Mouse (Mus musculus): ENCODE data around the gene Tbcd. TPM values are rescaled to one million over a fixed set of nuclear protein-coding genes. Genes with fewer than 3 reads are reported as not detected.

Gene Tbcd
- total and polyA plus RNA-seq, 2 experiments from 2014 or later, result 57.1 to 102 TPM

DNA sequence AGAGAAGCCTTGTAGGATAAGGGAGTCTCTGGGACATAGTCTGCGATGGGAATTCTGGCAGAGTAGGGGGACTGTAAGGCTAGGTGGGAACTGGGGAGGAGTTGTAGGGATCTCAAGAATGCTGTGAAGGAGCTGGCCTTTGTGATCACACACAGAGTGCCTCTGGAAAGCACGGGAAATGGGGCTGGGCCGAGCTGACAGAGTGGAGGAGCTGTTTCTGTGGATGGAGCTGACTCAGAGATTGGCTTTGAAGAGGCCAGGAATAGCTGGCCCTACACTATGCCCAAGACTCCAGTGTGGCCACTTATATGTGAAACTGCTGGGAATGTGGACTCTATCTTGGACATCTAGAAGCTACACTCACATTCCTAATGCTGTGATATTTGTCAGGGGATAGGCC is 84.8 kb downstream of the Tbcd start:
- H3K4me3 ChIP-seq (ENCODE audit: low read length), result no peak overlapping the region
- ATAC-seq, result no peak

DNA sequence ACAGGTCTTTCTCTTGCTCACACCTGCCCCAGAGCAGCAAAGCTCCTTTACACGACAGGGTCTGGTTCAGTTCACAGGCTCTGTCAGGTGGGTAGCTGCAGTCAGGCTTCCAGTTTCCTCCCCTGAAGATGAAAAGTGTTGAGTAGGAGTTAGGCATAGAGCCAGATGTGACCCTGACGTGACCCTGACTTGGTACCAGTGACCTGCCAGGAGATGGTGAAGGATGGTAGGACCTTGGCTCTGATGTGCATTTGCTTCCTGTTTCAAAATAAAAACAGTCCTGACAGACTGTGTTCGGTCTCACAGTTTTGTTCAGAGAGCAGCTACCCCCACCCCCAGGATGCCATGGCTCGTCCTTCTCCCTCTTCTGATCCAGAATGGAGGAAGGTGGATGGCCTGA is 90.7 kb downstream of the Tbcd start:
- WGBS, result 87% methylated on average over 4 of the region's 4 CpGs
- TF ChIP-seq CTCF (IDR thresholded peaks at IDR 0.05; ENCODE audit: low read depth), result no peak
- Histone ChIP-seq H3K27me3 (ENCODE audit: insufficient read depth, low read length) (no peaks in the 10 kb centered on the region), H3K27ac (no peak overlapping the region), H3K9me3 (ENCODE audit: low read length) (no peaks in the 10 kb centered on the region), H3K36me3 (ENCODE audit: insufficient read depth, low read length) (no peaks in the 10 kb centered on the region), H3K4me1 (ENCODE audit: insufficient read depth, low read length) (no peaks in the 10 kb centered on the region), H3K9ac (replicated peaks; ENCODE audit: low read length) (no peak overlapping the region), H3K4me2 (ENCODE audit: low read depth, low read length) (no peak overlapping the region), H3K4me3 (ENCODE audit: low read length) (no peak overlapping the region)
- no peak for ATAC-seq
- no peak for DNase-seq (ENCODE audit: low spot score)

More for the DNA sequence above, 84.8 kb downstream of the Tbcd start:
- H3K36me3 ChIP-seq (ENCODE audit: insufficient read depth, low read length), result no peaks in the 10 kb centered on the region
- peaks cover 2% of the 10 kb centered on the region; the same call in 1 of the 2 replicates for H3K4me1 ChIP-seq (ENCODE audit: insufficient read depth, low read length)
- TF ChIP-seq CTCF (IDR thresholded peaks at IDR 0.05; ENCODE audit: low read depth), result no peak
- no peaks in the 10 kb centered on the region for H3K27me3 ChIP-seq (ENCODE audit: insufficient read depth, low read length)
- WGBS, result 58% methylated on average over 3 of the region's 3 CpGs
- H3K9ac ChIP-seq (replicated peaks; ENCODE audit: low read length), result no peak overlapping the region
- H3K4me2 ChIP-seq (ENCODE audit: low read depth, low read length), result no peak overlapping the region
- no peaks in the 10 kb centered on the region for H3K9me3 ChIP-seq (ENCODE audit: low read length)
- no peak for DNase-seq (ENCODE audit: low spot score)
- H3K27ac ChIP-seq, result no peak overlapping the region

- Histone ChIP-seq H3K4me1 (ENCODE audit: insufficient read depth, low read length) (no peaks in the 10 kb centered on the region), H3K4me2 (ENCODE audit: low read depth, low read length) (no peak overlapping the region), H3K4me3 (ENCODE audit: low read length) (no peak overlapping the region), H3K27ac (no peak overlapping the region), H3K36me3 (ENCODE audit: insufficient read depth, low read length) (no peaks in the 10 kb centered on the region), H3K9ac (replicated peaks; ENCODE audit: low read length) (no peak overlapping the region), H3K27me3 (ENCODE audit: insufficient read depth, low read length) (no peaks in the 10 kb centered on the region), H3K9me3 (ENCODE audit: low read length) (no peaks in the 10 kb centered on the region)
- ATAC-seq (no peak), DNase-seq (ENCODE audit: low spot score) (no peak)
- WGBS, result 83% methylated on average over 5 of the region's 5 CpGs
- TF ChIP-seq CTCF (IDR thresholded peaks at IDR 0.05; ENCODE audit: low read depth), result no peak
Observed at GRCm38 (mm10) chr11:121543287-121543856, 91.6 kb downstream of the Tbcd start.

DNA sequence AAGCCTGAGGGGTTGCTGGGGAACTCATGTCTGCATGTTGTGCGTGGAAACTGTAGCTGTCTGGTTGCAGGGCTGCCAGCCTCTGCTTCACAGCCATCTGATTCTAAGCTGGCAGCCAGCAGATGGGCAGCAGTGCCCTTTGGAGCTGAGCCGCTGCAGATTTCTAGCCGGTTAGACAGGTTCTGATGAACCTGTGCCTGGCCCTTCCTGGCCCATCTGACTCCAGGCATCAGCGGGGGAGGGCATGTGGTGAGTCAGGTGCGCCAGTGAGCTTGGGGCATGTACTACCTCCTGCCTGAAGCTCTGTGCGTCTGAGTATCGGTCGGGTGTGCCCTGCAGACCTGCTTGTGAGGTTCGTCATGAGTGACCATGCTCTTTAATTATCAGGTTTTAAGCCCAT is 92.2 kb downstream of the Tbcd start:
- Histone ChIP-seq H3K27me3 (ENCODE audit: insufficient read depth, low read length) (no peaks in the 10 kb centered on the region), H3K36me3 (ENCODE audit: insufficient read depth, low read length) (no peaks in the 10 kb centered on the region), H3K9me3 (ENCODE audit: low read length) (no peaks in the 10 kb centered on the region), H3K4me2 (ENCODE audit: low read depth, low read length) (no peak overlapping the region), H3K4me1 (ENCODE audit: insufficient read depth, low read length) (no peaks in the 10 kb centered on the region; the same call in 1 of the 2 replicates), H3K27ac (peak overlapping the region; percentile 26; the same call in 1 of the 2 replicates), H3K4me3 (ENCODE audit: low read length) (no peak overlapping the region), H3K9ac (replicated peaks; ENCODE audit: low read length) (no peak overlapping the region)
- WGBS, result 73% methylated on average over 9 of the region's 9 CpGs
- DNase-seq (ENCODE audit: low spot score) (peak; percentile 25), ATAC-seq (peak; percentile 35; the same call in 1 of the 2 replicates)
- TF ChIP-seq CTCF (IDR thresholded peaks at IDR 0.05; ENCODE audit: low read depth), result no peak

GRCm38 (mm10) chr11:121544755-121545397 is 93.1 kb downstream of the Tbcd start:
- H3K4me2 ChIP-seq (ENCODE audit: low read depth, low read length), result no peak overlapping the region
- no peak for ATAC-seq
- H3K9me3 ChIP-seq (ENCODE audit: low read length), result no peaks in the 10 kb centered on the region
- no peak overlapping the region for H3K27ac ChIP-seq
- no peak overlapping the region for H3K9ac ChIP-seq (replicated peaks; ENCODE audit: low read length)
- WGBS, result 86% methylated on average over 7 of the region's 7 CpGs
- no peaks in the 10 kb centered on the region for H3K27me3 ChIP-seq (ENCODE audit: insufficient read depth, low read length)
- H3K36me3 ChIP-seq (ENCODE audit: insufficient read depth, low read length), result no peaks in the 10 kb centered on the region
- H3K4me1 ChIP-seq (ENCODE audit: insufficient read depth, low read length), result peaks cover 9% of the 10 kb centered on the region; the same call in 1 of the 2 replicates
- no peak for DNase-seq (ENCODE audit: low spot score)
- no peak for TF ChIP-seq CTCF (IDR thresholded peaks at IDR 0.05; ENCODE audit: low read depth)
- H3K4me3 ChIP-seq (ENCODE audit: low read length), result no peak overlapping the region

- ATAC-seq (no peak), DNase-seq (ENCODE audit: low spot score) (no peak)
- no peaks in the 10 kb centered on the region for H3K9me3 ChIP-seq (ENCODE audit: low read length)
- H3K4me1 ChIP-seq (ENCODE audit: insufficient read depth, low read length), result peaks cover 16% of the 10 kb centered on the region; the same call in 1 of the 2 replicates
- no peaks in the 10 kb centered on the region for H3K27me3 ChIP-seq (ENCODE audit: insufficient read depth, low read length)
- H3K4me3 ChIP-seq (ENCODE audit: low read length), result no peak overlapping the region
- no peak overlapping the region for H3K9ac ChIP-seq (replicated peaks; ENCODE audit: low read length)
- 86% methylated on average over 3 of the region's 3 CpGs for WGBS
- H3K36me3 ChIP-seq (ENCODE audit: insufficient read depth, low read length), result no peaks in the 10 kb centered on the region
- H3K4me2 ChIP-seq (ENCODE audit: low read depth, low read length), result no peak overlapping the region
- no peak overlapping the region for H3K27ac ChIP-seq
- no peak for TF ChIP-seq CTCF (IDR thresholded peaks at IDR 0.05; ENCODE audit: low read depth)
Observed at GRCm38 (mm10) chr11:121545398-121546034, 93.8 kb downstream of the Tbcd start.

All from hindbrain, postnatal 0 days (tissue).